Mouse (Mus musculus) cortical plate, adult 2 months (tissue): ENCODE results near the gene Paf1.

ENCODE experiments used
- CTCF ChIP-seq: fragments of 200-500 bp; IDR thresholded peaks from 2 replicates; pipeline ENCODE4 v1.5.1; 2011; ENCODE audit warnings: mild to moderate bottlenecking, control low read depth, low read length; ENCODE audit not compliant: insufficient read depth; ENCODE audit errors: extremely low read depth
- POLR2A ChIP-seq: fragments of 200-500 bp; IDR thresholded peaks from 2 replicates; pipeline ENCODE4 v1.6.1; 2011; ENCODE audit warnings: mild to moderate bottlenecking, low read length, control low read depth; ENCODE audit not compliant: insufficient read depth; ENCODE audit errors: extremely low read depth

GRCm38 (mm10) chr7:28446446-28446845, 53.7 kb downstream of the Paf1 start:
- TF ChIP-seq POLR2A (no peak), CTCF (peak; percentile 70)
